Mouse (Mus musculus): Measurements from ENCODE around the gene Sde2. TPM values are rescaled to one million over a fixed set of nuclear protein-coding genes. Genes with fewer than 3 reads are reported as not detected.

The Sde2 gene
- polyA plus RNA-seq, 1 experiment from 2014 or later, result 18.8 TPM

GRCm38 (mm10) chr1:180815371-180816024, 35.4 kb upstream of the Sde2 start:
- Histone ChIP-seq H3K36me3 (ENCODE audit: control insufficient read depth, insufficient read depth, low read length) (no peaks in the 10 kb centered on the region), H3K4me1 (replicated peaks; ENCODE audit: control insufficient read depth, insufficient read depth) (no peaks in the 10 kb centered on the region), H3K9ac (ENCODE audit: low read length) (no peak overlapping the region), H3K4me3 (ENCODE audit: low read depth, low read length) (no peak overlapping the region), H3K4me2 (replicated peaks; ENCODE audit: low read depth) (no peak overlapping the region), H3K27me3 (ENCODE audit: control insufficient read depth, insufficient read depth, low read length) (no peaks in the 10 kb centered on the region), H3K27ac (replicated peaks) (no peak overlapping the region), H3K9me3 (ENCODE audit: control insufficient read depth, low read length) (no peaks in the 10 kb centered on the region)
- 69% methylated on average over 12 of the region's 12 CpGs for WGBS
- ATAC-seq (ENCODE audit: low FRiP score, low TSS enrichment) (no peak), DNase-seq (ENCODE audit: low spot score) (no peak)
- TF ChIP-seq EP300 (optimal IDR thresholded peaks at IDR 0.05) (no peak), CTCF (IDR thresholded peaks at IDR 0.05; ENCODE audit: low read depth) (no peak)

DNA sequence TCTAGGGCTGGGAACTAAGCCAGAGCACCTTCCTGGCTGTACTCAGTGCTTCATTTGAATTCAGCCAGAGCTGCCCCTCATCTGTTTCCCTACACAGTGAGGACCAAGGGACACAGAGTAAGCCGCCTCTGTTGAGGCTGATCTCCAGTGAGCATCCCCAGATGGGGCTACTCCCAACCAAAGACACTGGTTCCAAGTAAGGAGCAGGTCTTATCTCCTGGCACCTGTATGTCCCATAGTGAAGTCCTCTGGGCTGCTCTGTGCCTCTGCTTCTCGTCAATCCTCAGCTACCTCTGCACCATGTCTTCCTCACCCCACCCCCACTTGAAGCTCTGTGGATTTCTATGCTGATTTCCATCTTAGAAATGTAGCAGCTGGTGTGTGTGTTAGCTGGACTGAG, 32.9 kb upstream of the Sde2 start:
- WGBS, result 79% methylated on average over 2 of the region's 2 CpGs
- no peak overlapping the region for H3K9ac ChIP-seq (ENCODE audit: low read length)

GRCm38 (mm10) chr1:180821101-180821500, 29.8 kb upstream of the Sde2 start:
- DNase-seq (ENCODE audit: low spot score) (no peak), ATAC-seq (ENCODE audit: low FRiP score, low TSS enrichment) (no peak)
- Histone ChIP-seq H3K4me2 (replicated peaks; ENCODE audit: low read depth) (no peak overlapping the region), H3K4me1 (replicated peaks; ENCODE audit: control insufficient read depth, insufficient read depth) (no peaks in the 10 kb centered on the region), H3K36me3 (ENCODE audit: control insufficient read depth, insufficient read depth, low read length) (no peaks in the 10 kb centered on the region), H3K27ac (replicated peaks) (no peak overlapping the region), H3K27me3 (ENCODE audit: control insufficient read depth, insufficient read depth, low read length) (no peaks in the 10 kb centered on the region), H3K9ac (ENCODE audit: low read length) (no peak overlapping the region), H3K4me3 (ENCODE audit: low read depth, low read length) (no peak overlapping the region), H3K9me3 (ENCODE audit: control insufficient read depth, low read length) (no peaks in the 10 kb centered on the region)
- 83% methylated on average over 6 of the region's 6 CpGs for WGBS
- TF ChIP-seq EP300 (optimal IDR thresholded peaks at IDR 0.05) (no peak), CTCF (IDR thresholded peaks at IDR 0.05; ENCODE audit: low read depth) (no peak)

More for the DNA sequence above, 32.9 kb upstream of the Sde2 start:
- no peaks in the 10 kb centered on the region for H3K9me3 ChIP-seq (ENCODE audit: control insufficient read depth, low read length)
- DNase-seq (ENCODE audit: low spot score) (no peak), ATAC-seq (ENCODE audit: low FRiP score, low TSS enrichment) (no peak)
- H3K4me2 ChIP-seq (replicated peaks; ENCODE audit: low read depth), result no peak overlapping the region
- no peaks in the 10 kb centered on the region for H3K36me3 ChIP-seq (ENCODE audit: control insufficient read depth, insufficient read depth, low read length)
- no peak for TF ChIP-seq CTCF (IDR thresholded peaks at IDR 0.05; ENCODE audit: low read depth)
- no peak for TF ChIP-seq EP300 (optimal IDR thresholded peaks at IDR 0.05)
- H3K27me3 ChIP-seq (ENCODE audit: control insufficient read depth, insufficient read depth, low read length), result no peaks in the 10 kb centered on the region
- no peaks in the 10 kb centered on the region for H3K4me1 ChIP-seq (replicated peaks; ENCODE audit: control insufficient read depth, insufficient read depth)
- no peak overlapping the region for H3K27ac ChIP-seq (replicated peaks)
- H3K4me3 ChIP-seq (ENCODE audit: low read depth, low read length), result no peak overlapping the region

- Histone ChIP-seq H3K4me1 (replicated peaks; ENCODE audit: control insufficient read depth, insufficient read depth) (no peaks in the 10 kb centered on the region), H3K27me3 (ENCODE audit: control insufficient read depth, insufficient read depth, low read length) (no peaks in the 10 kb centered on the region), H3K9me3 (ENCODE audit: control insufficient read depth, low read length) (no peaks in the 10 kb centered on the region), H3K9ac (ENCODE audit: low read length) (no peak overlapping the region), H3K4me3 (ENCODE audit: low read depth, low read length) (no peak overlapping the region), H3K36me3 (ENCODE audit: control insufficient read depth, insufficient read depth, low read length) (no peaks in the 10 kb centered on the region), H3K4me2 (replicated peaks; ENCODE audit: low read depth) (no peak overlapping the region), H3K27ac (replicated peaks) (no peak overlapping the region)
- DNase-seq (ENCODE audit: low spot score) (no peak), ATAC-seq (ENCODE audit: low FRiP score, low TSS enrichment) (no peak)
- TF ChIP-seq CTCF (IDR thresholded peaks at IDR 0.05; ENCODE audit: low read depth) (no peak), EP300 (optimal IDR thresholded peaks at IDR 0.05) (no peak)
- 86% methylated on average over 5 of the region's 5 CpGs for WGBS
Observed at GRCm38 (mm10) chr1:180822276-180822675, 28.7 kb upstream of the Sde2 start.

DNA sequence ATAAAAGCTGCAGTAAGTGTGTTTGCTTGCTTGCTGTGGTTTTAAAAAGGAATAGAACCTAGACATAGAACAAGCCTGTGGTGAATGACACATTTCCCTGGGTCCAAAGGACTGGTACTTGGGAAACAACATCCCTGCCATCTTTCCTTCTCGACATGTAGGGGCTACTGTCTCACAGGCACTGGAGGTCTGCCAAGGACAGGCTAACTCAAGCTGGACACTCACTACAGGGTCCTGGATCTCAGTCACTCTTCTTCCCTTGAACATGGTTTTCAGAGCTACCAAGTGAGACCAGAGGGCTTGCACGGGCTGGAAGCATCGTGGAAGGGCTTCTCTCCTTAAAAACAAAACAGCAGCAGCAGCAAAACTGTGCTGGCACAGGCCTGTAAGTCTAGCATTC, 27.2 kb upstream of the Sde2 start:
- WGBS, result 70% methylated on average over 3 of the region's 3 CpGs
- H3K4me2 ChIP-seq (replicated peaks; ENCODE audit: low read depth), result no peak overlapping the region
- DNase-seq (ENCODE audit: low spot score) (no peak), ATAC-seq (ENCODE audit: low FRiP score, low TSS enrichment) (no peak)
- H3K36me3 ChIP-seq (ENCODE audit: control insufficient read depth, insufficient read depth, low read length), result no peaks in the 10 kb centered on the region
- no peaks in the 10 kb centered on the region for H3K9me3 ChIP-seq (ENCODE audit: control insufficient read depth, low read length)
- no peak overlapping the region for H3K4me3 ChIP-seq (ENCODE audit: low read depth, low read length)
- H3K27ac ChIP-seq (replicated peaks), result no peak overlapping the region
- H3K4me1 ChIP-seq (replicated peaks; ENCODE audit: control insufficient read depth, insufficient read depth), result no peaks in the 10 kb centered on the region
- H3K27me3 ChIP-seq (ENCODE audit: control insufficient read depth, insufficient read depth, low read length), result no peaks in the 10 kb centered on the region
- no peak overlapping the region for H3K9ac ChIP-seq (ENCODE audit: low read length)
- TF ChIP-seq EP300 (optimal IDR thresholded peaks at IDR 0.05) (no peak), CTCF (IDR thresholded peaks at IDR 0.05; ENCODE audit: low read depth) (no peak)

GRCm38 (mm10) chr1:180824721-180825120, 26.2 kb upstream of the Sde2 start:
- 67% methylated on average over 3 of the region's 3 CpGs for WGBS
- Histone ChIP-seq H3K4me3 (ENCODE audit: low read depth, low read length) (no peak overlapping the region), H3K9me3 (ENCODE audit: control insufficient read depth, low read length) (no peaks in the 10 kb centered on the region), H3K27me3 (ENCODE audit: control insufficient read depth, insufficient read depth, low read length) (no peaks in the 10 kb centered on the region), H3K27ac (replicated peaks) (no peak overlapping the region), H3K9ac (ENCODE audit: low read length) (no peak overlapping the region), H3K36me3 (ENCODE audit: control insufficient read depth, insufficient read depth, low read length) (no peaks in the 10 kb centered on the region), H3K4me2 (replicated peaks; ENCODE audit: low read depth) (no peak overlapping the region), H3K4me1 (replicated peaks; ENCODE audit: control insufficient read depth, insufficient read depth) (no peaks in the 10 kb centered on the region)
- no peak for TF ChIP-seq EP300 (optimal IDR thresholded peaks at IDR 0.05)
- TF ChIP-seq CTCF (IDR thresholded peaks at IDR 0.05; ENCODE audit: low read depth), result no peak
- ATAC-seq (ENCODE audit: low FRiP score, low TSS enrichment), result no peak
- no peak for DNase-seq (ENCODE audit: low spot score)
